Mouse (Mus musculus): ENCODE data around the gene Prom1. TPM values are rescaled to one million over a fixed set of nuclear protein-coding genes. Genes with fewer than 3 reads are reported as not detected.
A peak's percentile ranks its signal among the peaks of the same experiment; 100 is the strongest.

Gene Prom1
- polyA plus RNA-seq, 1 experiment from 2014 or later = 52.4 TPM

- Histone ChIP-seq H3K9ac (no peak overlapping the region), H3K4me1 (no peaks in the 10 kb centered on the region), H3K36me3 (no peaks in the 10 kb centered on the region), H3K4me3 (replicated peaks) (no peak overlapping the region), H3K27me3 (replicated peaks) (no peaks in the 10 kb centered on the region), H3K4me2 (no peak overlapping the region), H3K27ac (no peak overlapping the region), H3K9me3 (no peaks in the 10 kb centered on the region)
- ATAC-seq (ENCODE audit: insufficient read depth, low FRiP score, low read depth) = no peak
- 88% methylated on average over 3 of the region's 3 CpGs for WGBS
Observed at GRCm38 (mm10) chr5:43961056-43961455, 140.8 kb downstream of the Prom1 start.

DNA sequence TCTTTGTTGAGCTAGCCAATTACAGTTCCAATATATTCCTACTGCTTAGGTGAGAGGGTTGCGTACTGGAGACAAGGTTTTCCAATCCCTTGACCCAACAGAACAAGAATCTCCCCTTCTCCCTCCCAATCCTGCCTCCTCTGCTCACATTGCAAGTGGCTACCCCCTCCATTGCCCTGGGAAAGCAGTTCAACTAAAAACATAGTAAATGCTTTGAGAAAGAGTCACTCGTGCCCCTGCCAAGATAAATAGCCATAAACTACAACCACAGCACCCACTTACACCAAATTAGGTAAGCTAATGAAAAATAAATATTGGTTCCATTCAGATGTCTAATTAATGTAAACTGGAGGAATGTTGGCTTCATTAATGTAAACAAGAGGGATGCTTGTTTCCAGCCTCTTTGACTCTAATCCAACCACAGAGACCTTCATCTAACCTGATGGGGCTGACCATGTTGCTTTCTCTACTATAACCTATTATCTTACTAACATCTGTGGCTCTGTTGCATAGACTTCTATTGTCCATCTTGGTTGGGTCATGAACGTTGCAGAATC is 141.9 kb downstream of the Prom1 start:
- Histone ChIP-seq H3K36me3 (no peaks in the 10 kb centered on the region), H3K4me1 (no peaks in the 10 kb centered on the region), H3K9ac (no peak overlapping the region), H3K9me3 (no peaks in the 10 kb centered on the region), H3K27me3 (replicated peaks) (no peaks in the 10 kb centered on the region), H3K4me3 (replicated peaks) (no peak overlapping the region), H3K4me2 (no peak overlapping the region), H3K27ac (no peak overlapping the region)
- no peak for ATAC-seq (ENCODE audit: insufficient read depth, low FRiP score, low read depth)
- WGBS = 83% methylated on average over 3 of the region's 3 CpGs

- Histone ChIP-seq H3K9ac (no peak overlapping the region), H3K4me3 (replicated peaks) (no peak overlapping the region), H3K4me2 (no peak overlapping the region), H3K36me3 (no peaks in the 10 kb centered on the region), H3K4me1 (peaks cover 4% of the 10 kb centered on the region; the same call in 1 of the 2 replicates), H3K9me3 (no peaks in the 10 kb centered on the region), H3K27me3 (replicated peaks) (no peaks in the 10 kb centered on the region), H3K27ac (no peak overlapping the region)
- 59% methylated on average over 1 of the region's 1 CpGs for WGBS
- no peak for ATAC-seq (ENCODE audit: insufficient read depth, low FRiP score, low read depth)
Observed at GRCm38 (mm10) chr5:43953241-43953640, 148.6 kb downstream of the Prom1 start.

DNA sequence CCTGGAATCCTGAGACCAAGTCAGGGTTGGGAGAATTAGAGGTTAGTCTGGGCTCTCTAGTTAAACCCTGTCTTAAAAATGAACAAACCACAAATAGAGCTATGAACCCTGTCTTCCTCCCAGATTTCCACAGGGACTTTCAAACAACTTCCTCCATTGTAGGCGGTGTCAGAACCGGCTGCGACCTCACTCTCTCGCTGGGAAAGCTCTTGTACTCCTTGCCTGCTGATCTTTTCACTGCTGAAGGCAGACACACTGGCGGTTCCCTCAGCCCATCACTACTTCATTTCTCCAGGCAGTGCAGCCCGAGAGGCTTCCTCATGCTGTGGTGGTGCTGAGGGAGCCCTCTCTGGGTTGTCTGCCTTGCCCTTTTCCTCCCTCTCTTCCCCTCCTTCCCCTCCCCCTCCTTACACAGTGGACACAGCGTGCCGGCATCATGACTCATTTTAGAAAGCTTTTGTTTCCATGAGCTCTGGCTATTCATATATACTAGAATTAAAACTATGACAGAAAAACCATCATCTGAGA is 153.0 kb downstream of the Prom1 start:
- no peak overlapping the region for H3K9ac ChIP-seq
- H3K9me3 ChIP-seq = no peaks in the 10 kb centered on the region
- peak overlapping the region; percentile 53 for H3K4me2 ChIP-seq
- H3K27me3 ChIP-seq (replicated peaks) = no peaks in the 10 kb centered on the region
- no peaks in the 10 kb centered on the region for H3K36me3 ChIP-seq
- peak overlapping the region; percentile 96 for H3K27ac ChIP-seq
- ATAC-seq (ENCODE audit: insufficient read depth, low FRiP score, low read depth) = peak; percentile 43; the same call in 1 of the 2 replicates
- H3K4me3 ChIP-seq (replicated peaks) = peak overlapping the region; percentile 22
- peaks cover 4% of the 10 kb centered on the region; the same call in 1 of the 2 replicates for H3K4me1 ChIP-seq
- 2% methylated on average over 8 of the region's 8 CpGs for WGBS

DNA sequence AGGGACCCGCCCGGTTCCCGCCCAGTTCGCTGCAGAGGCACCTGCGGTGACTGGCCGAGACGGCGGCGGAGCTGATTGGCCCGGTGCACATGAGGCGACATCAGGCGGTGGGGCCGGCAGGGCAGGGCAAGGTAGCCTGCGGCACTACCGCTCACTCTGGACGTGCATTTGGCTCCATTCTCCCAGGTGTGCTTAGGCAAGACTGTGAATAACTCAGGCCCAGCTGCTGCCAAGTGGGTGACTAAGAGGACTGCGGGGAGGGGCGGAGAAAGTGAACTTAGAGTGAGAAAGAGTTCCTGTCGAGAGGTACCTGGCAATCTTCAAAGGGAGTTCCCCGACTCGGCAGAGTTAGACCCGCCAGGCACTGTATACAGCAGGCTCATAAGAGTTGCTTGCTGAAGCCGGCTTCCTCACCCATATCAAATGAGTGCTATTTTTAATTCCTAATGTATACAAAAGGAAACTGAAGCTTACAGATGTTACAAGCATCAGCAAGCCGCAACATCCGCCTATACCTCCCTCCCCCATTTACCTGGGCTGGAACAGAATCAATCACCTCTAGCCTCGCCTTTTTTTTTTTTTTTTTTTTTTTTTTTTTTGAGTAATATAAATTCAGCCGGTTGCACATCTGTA is 153.6 kb downstream of the Prom1 start:
- Histone ChIP-seq H3K27me3 (replicated peaks) (no peaks in the 10 kb centered on the region), H3K4me1 (peaks cover 4% of the 10 kb centered on the region; the same call in 1 of the 2 replicates), H3K36me3 (no peaks in the 10 kb centered on the region), H3K4me3 (replicated peaks) (peak overlapping the region; percentile 22), H3K27ac (peak overlapping the region; percentile 96), H3K9ac (no peak overlapping the region), H3K9me3 (no peaks in the 10 kb centered on the region), H3K4me2 (peak overlapping the region; percentile 53)
- peak; percentile 96 for ATAC-seq (ENCODE audit: insufficient read depth, low FRiP score, low read depth)
- WGBS = 3% methylated on average over 27 of the region's 27 CpGs

DNA sequence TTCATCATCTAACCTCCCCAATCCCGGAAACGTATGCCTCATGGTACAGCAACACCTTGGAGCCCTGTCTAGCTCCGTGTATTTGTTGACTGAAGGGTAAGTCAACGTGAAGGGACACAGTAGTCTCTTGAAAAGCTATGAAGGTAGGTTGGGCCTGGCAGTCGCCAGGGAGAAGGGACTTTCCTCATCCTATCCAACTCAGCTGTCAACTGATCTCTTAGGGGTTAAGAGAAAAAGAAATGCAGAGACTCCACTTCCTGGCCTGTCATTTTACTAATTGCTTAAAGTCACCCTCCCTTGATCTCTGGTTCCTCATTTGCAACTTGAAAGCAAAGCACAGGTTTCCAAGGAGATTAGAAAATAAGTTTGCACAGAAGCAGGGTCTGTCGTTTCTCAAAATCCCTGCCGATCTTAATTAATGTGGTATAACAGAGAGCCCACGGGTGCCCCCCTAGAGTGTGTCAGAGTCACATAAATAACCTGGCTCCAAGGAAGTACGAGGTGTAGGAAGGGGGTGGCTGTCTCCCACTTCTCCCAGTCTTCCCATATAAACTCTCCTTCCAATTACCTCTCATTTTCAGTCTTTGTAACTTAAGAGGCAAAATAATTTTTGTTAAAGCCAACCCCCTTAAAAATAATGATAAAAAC is 154.4 kb downstream of the Prom1 start:
- H3K4me2 ChIP-seq = peak overlapping the region; percentile 53
- H3K4me3 ChIP-seq (replicated peaks) = no peak overlapping the region
- H3K9me3 ChIP-seq = no peaks in the 10 kb centered on the region
- peaks cover 4% of the 10 kb centered on the region; the same call in 1 of the 2 replicates for H3K4me1 ChIP-seq
- 17% methylated on average over 9 of the region's 9 CpGs for WGBS
- H3K9ac ChIP-seq = no peak overlapping the region
- H3K27ac ChIP-seq = peak overlapping the region; percentile 96
- no peak for ATAC-seq (ENCODE audit: insufficient read depth, low FRiP score, low read depth)
- H3K36me3 ChIP-seq = no peaks in the 10 kb centered on the region
- H3K27me3 ChIP-seq (replicated peaks) = no peaks in the 10 kb centered on the region

Other genes with a start within 250 kb of the Prom1 start
- 13.5 and 14.6 TPM in 2 replicates for gene Cd38, start 233.5 kb downstream of the Prom1 start, polyA plus RNA-seq (2015; fragmentation: Nextera tagmentation; extraction: Ambion mirVana)
- 0.54 and 3.7 TPM in 2 replicates for gene Gm7879, start 188.9 kb downstream of the Prom1 start, polyA plus RNA-seq (2015; fragmentation: Nextera tagmentation; extraction: Ambion mirVana)
- gene Fgfbp1, start 120.3 kb downstream of the Prom1 start, polyA plus RNA-seq (2015; fragmentation: Nextera tagmentation; extraction: Ambion mirVana) = 45.5 and 69.6 TPM in 2 replicates
- 29.7 and 31.0 TPM in 2 replicates for gene Tapt1, start 124.6 kb upstream of the Prom1 start, polyA plus RNA-seq (2015; fragmentation: Nextera tagmentation; extraction: Ambion mirVana)